Mouse (Mus musculus): ENCODE measurements at regions not wholly inside any gene's neighbourhood (a gene's known extent, or its start where the extent isn't known, plus 50 kb on each side); places are given as distances from the start of the nearest gene placed in this dataset.

DNA sequence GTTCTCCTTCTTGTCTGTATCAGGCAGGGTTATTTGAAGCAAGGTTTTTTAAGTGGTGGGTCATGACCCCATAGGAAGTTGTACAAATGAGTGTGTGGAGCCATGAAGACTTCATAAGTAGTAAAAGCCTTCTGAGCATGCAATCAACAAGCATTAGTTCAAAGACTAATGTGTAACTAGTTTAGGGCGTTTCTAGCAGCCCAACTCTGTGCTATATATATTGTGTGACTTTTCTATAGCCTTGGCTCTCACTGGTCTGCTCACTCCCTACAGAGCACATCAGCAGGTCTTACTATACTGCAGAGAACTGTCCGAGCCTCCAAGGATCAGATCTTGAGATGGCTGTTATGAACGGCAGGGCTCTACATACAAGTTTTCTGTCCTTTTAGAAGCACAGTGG is 141.2 kb downstream of the Gm9817 start:
- TF ChIP-seq POLR2A (IDR thresholded peaks at IDR 0.05; ENCODE audit: borderline replicate concordance, insufficient read depth, low read length) (no peak), CTCF (IDR thresholded peaks at IDR 0.05; ENCODE audit: borderline replicate concordance, insufficient read depth, low read depth, low read length) (no peak)
